Mouse (Mus musculus) fat pad, adult 2 months (tissue): Measurements from ENCODE around the gene Rgs6.

ENCODE experiments used
- DNase-seq: peaks from one replicate; pipeline ENCODE4 v3.0.0-alpha.2; 2011; ENCODE audit warnings: low read depth, low spot score; ENCODE audit errors: extremely low read depth

The Rgs6 gene

DNA sequence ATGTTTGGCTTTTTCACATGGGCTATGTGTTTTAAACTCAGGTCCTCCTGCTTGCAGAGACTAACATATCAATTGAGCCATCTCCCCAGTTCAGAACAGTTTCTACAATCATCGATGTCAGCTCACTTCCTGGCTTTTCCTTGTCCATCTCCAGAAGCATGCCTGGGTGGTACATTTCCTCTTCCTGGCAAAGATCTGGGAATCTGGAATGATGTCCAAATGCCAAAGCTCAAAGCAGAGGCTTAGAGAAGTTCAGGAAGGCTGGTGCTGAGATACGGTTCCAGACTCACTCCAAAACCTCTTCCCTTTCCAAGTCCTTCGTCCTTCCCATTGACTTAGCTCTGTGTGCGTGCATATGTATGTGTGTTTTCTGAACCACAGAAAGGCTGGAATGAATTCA lies 59.8 kb downstream of the Rgs6 start:
- no peak for DNase-seq

DNA sequence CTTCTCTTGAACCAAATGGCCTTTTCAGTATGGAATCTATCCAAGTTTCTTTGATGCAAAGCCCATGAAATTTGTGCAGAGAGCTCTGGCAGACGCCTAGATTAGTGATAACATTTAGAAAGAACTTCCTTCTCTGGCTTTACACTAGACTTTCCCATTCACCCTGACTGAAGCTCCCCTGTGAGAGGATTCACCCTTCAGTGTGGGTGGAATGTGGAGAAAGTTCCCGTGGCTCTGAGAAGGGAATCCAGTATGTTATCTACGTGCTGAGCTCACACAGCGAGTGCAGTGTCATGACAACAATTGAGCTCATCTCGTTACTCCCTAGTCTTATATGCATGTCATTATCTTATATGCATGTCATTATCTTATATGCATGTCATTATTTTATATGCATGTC lies 61.9 kb downstream of the Rgs6 start:
- DNase-seq, result no peak

- no peak for DNase-seq
Measured at GRCm38 (mm10) chr12:82664598-82664997, 76.5 kb downstream of the Rgs6 start.

DNA sequence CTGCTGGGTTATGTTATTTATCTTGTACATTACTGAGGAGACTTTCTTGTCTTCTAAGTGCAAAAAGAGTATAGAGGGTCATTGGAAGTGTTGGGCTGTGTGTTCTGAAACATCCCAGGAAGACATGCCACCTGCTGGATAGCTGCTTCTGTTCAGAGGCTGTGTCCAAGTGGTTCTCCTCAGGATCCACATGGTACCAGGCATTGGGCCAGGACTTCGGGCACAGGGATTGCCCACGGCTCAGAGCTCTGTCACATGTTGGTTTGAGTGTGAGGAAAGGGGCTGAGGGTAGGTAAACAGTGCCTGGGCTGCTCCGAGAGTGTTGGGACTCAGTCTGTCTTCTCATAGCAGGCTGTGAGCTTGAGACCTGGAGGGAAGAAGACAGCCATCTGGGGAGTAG lies 79.3 kb downstream of the Rgs6 start:
- DNase-seq, result no peak

- DNase-seq, result no peak
Measured at GRCm38 (mm10) chr12:82670201-82670737, 82.2 kb downstream of the Rgs6 start.

DNA sequence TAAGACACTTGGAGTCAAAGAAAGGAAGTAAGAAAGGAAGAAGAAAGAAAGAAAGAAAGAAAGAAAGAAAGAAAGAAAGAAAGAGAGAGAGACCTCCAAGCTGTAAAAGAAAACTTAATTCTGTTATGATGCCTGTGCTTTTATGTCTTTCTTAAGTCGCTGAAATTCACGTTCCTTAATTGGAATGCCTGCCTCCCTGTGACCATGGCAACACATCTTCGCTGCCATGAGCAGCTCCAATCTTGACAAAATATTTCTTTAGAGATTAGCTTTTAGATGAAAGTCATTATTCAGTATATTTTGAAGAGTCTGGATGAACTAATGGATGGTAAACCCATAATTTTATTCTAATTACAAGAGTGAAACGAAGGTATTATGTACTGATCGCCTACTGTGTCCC lies 83.5 kb downstream of the Rgs6 start:
- no peak for DNase-seq

DNA sequence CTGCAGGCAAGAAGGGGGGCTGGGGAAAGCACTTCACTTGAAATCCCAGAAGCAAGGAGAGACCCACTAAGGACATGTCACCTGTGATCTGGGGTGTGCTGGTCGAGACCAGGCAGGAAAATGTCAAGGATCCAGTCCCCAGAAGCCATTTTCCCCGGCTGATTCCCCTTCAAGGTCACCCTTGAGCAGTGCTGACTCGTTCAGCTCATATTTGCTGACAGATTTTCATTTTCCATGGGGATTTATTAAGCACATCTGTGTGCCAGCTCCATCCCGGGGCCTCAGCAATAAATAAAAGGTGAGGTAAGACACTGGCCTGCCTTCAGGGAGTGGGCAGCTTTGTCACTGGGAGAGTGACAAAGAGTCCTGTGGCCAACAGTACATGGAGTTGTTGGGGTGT lies 87.0 kb downstream of the Rgs6 start:
- no peak for DNase-seq

DNA sequence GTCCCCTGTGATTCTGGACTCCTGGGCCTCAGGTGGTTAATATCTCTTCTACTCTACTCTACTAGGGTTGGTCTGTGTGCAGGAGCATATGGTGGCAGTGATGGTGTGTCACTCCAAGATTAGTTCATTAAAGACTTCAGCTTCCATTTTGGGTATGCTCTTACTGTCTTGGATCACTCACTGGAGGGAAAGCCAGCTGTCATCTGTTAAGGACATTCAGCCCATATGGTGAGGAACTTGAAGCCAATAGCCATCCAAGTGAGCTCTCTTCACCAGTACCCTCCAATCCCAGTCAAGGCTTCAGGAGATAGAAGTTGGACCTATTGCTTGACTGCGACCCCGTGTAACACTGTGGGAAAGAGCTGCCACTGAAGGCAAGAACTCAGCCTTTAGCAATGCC lies 98.9 kb downstream of the Rgs6 start:
- no peak for DNase-seq

DNA sequence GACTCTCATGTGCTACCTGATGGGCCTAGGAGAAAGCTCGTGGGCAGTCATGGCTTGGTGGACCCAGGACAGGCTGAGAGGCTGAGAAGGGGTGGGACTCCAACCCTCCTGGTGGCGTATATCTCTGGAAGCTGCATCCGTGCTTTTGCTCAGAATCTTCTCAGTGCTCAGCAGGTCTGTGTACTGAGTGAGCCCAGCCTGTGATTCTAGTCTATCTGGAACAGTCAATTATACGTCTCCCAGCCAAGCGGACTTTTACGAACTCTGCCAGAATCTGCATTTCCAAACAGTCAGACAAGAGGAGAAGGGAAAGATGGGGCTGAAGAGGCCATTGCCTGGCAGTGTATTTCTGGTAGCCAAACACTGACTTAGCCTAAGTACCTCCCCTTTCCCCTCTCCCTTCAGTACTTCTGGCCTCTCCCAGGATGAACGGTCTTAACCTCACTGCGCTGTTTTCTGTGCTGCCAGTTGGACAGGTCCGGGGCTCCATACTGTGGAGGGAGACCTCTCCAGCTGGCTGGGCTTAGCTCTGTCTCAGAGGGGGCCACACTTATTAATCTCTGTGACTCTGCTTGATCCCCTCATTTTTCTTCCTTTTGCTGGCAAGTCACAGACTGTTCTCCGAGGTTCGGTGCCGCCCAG lies 110.9 kb downstream of the Rgs6 start:
- no peak for DNase-seq

GRCm38 (mm10) chr12:82699528-82699905 lies 111.4 kb downstream of the Rgs6 start:
- no peak for DNase-seq

DNA sequence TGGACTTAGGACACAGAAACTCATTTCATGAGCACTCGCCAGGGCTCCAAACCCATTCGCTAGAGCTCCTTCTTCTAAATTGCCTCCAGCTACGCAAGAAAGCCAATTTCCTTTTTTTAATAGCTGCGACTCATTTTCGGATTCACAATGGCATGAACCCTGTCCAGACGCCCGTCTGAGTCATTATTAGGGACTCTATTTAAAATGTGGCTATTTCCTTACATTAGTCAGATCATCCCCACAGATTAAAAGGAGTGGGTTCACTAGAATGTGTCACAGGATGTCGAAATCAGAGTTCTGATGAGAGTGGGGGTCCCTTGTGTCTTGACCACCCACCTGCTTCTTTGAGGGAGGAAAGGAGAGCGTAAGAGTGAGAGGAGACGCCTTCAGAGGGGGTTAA lies 112.1 kb downstream of the Rgs6 start:
- no peak for DNase-seq

GRCm38 (mm10) chr12:82700840-82701239 lies 112.7 kb downstream of the Rgs6 start:
- no peak for DNase-seq

- no peak for DNase-seq
Measured at GRCm38 (mm10) chr12:82701359-82701758, 113.3 kb downstream of the Rgs6 start.

DNA sequence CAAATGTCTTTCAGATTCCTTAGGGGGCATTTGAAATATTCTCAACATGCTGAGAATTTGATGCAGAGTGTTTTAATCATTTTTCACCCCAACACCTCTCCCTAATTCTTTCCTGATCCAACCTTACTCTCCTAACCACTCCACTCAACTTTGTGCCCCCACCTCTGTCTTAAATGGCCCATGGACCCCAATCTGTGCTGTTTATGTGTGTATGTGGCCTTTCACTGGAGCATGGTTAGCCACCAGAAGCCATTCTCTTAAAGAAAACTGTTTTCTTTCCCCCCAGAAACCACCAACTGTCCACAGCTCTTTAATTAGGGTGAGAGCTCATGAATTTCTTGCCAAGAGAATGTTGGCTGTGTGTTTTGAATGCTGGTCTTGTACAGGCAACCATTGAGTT lies 122.3 kb downstream of the Rgs6 start:
- DNase-seq, result no peak

DNA sequence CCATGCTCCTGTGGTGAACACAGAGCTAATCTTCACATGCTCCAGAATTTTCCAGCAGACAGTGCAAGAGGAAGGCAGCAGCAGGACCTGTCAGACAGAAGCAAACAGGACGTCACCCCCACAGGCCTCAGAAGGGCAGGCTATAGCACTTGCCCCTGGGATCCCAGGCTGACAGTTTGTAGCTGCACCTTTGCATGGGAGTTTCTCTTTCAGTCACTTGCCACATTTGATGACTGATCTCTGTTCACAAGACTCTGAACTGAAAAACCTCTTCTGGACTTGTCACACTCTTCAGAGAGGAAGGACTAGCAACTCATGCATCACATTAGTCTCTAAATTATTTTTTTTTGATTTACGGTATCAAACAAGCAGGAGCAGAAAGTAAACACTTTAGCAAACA lies 126.2 kb downstream of the Rgs6 start:
- no peak for DNase-seq

GRCm38 (mm10) chr12:82723017-82723540 lies 135.0 kb downstream of the Rgs6 start:
- no peak for DNase-seq

DNA sequence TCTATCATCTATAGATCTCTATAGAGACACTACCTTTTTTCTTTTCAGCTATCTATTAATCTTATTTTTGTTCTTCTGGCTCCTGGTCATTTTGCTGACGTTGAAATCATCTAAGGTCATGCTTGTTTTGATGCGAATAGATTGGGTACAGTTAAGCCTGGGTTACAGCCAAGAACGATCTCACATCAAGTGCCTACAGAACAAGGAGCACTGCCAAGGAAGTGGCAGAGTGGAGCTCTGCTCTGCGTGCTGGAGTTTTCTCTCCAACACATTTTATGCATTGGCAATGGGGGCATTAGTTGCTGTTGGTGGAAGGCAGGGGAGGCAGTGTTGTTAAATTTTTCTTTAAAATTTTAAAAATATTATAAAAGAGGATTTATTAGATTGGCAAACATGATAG lies 138.2 kb downstream of the Rgs6 start:
- DNase-seq, result no peak

GRCm38 (mm10) chr12:82731587-82731986 lies 143.5 kb downstream of the Rgs6 start:
- no peak for DNase-seq

- no peak for DNase-seq
Measured at GRCm38 (mm10) chr12:82742955-82743354, 154.9 kb downstream of the Rgs6 start.

DNA sequence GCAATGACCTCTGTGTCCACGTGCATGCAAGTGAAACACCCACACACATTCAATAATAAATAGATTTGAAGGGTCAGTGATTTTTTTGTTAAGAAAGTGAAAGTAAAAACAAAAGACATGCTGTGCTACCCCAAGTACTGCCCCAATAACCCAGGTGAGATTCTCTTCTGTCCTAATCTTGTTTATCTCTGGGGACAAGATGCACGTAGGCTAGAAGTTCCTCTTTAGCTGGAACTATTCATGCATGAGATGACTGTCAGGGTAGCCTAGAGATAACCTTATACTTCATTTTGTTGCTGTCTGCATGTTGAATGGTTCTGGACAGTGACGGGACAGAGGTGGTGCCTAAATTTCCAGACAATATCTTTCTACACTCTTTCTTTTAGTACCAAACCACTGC lies 155.9 kb downstream of the Rgs6 start:
- no peak for DNase-seq

- no peak for DNase-seq
Measured at GRCm38 (mm10) chr12:82744826-82745225, 156.7 kb downstream of the Rgs6 start.

- no peak for DNase-seq
Measured at GRCm38 (mm10) chr12:82747099-82747498, 159.0 kb downstream of the Rgs6 start.

GRCm38 (mm10) chr12:82751846-82752245 lies 163.8 kb downstream of the Rgs6 start:
- DNase-seq, result no peak
